Mouse (Mus musculus) limb, embryonic 11.5 days (tissue): Measurements from ENCODE around the gene Zfp105. TPM values are rescaled to one million over a fixed set of nuclear protein-coding genes. Genes with fewer than 3 reads are reported as not detected.
A peak's percentile ranks its signal among the peaks of the same experiment; 100 is the strongest.

Experiments
- ATAC-seq: fragments of 200-750 bp; cut with Nextera tagmentation; 2 replicates; pipeline ENCODE4 v1.8.0; 2017; ENCODE audit warnings: low read depth; ENCODE audit not compliant: insufficient number of reproducible peaks, low FRiP score, low TSS enrichment
- DNase-seq: peaks from one replicate; pipeline ENCODE4 v3.0.0-alpha.2; 2015; ENCODE audit warnings: low spot score
- H3K27ac ChIP-seq: fragments of 300-500 bp; sonication (generic); replicated peaks from 2 replicates; pipeline ENCODE4 v1.5.1; 2014; ENCODE audit warnings: low read depth, mild to moderate bottlenecking, low read length
- H3K27me3 ChIP-seq: fragments of 300-500 bp; sonication (generic); 2 replicates; pipeline ENCODE4 v1.6.1; 2014; ENCODE audit warnings: mild to moderate bottlenecking, low read length, mixed read lengths; ENCODE audit not compliant: control insufficient read depth, insufficient read depth
- H3K36me3 ChIP-seq: fragments of 300-500 bp; sonication (generic); 2 replicates; pipeline ENCODE4 v1.6.1; 2014; ENCODE audit warnings: mild to moderate bottlenecking, low read length, moderate library complexity, mixed read lengths; ENCODE audit not compliant: control insufficient read depth, insufficient read depth
- H3K4me1 ChIP-seq: fragments of 300-500 bp; sonication (generic); 2 replicates; pipeline ENCODE4 v1.6.1; 2014; ENCODE audit warnings: low read length, mixed read lengths; ENCODE audit not compliant: control insufficient read depth, insufficient read depth
- H3K4me2 ChIP-seq: fragments of 300-500 bp; sonication (generic); 2 replicates; pipeline ENCODE4 v1.6.1; 2014; ENCODE audit warnings: low read depth, mild to moderate bottlenecking, moderate library complexity; ENCODE audit not compliant: severe bottlenecking
- H3K4me3 ChIP-seq: fragments of 300-500 bp; sonication (generic); 2 replicates; pipeline ENCODE4 v1.5.1; 2014; ENCODE audit warnings: low read depth, low read length
- H3K9ac ChIP-seq: fragments of 300-500 bp; sonication (generic); 2 replicates; pipeline ENCODE4 v1.6.1; 2014; ENCODE audit warnings: mild to moderate bottlenecking, low read length
- H3K9me3 ChIP-seq: fragments of 300-500 bp; sonication (generic); 2 replicates; pipeline ENCODE4 v1.6.1; 2016; ENCODE audit warnings: low read length; ENCODE audit not compliant: control insufficient read depth
- WGBS: fragments of 180-500 bp; shearing (Covaris S2); extraction: QIAGEN DNeasy Blood & Tissue Kit; methylation state at CpG from one replicate; pipeline ENCODE4 v1.1.7; 2014; 5-methylcytosine and 5-hydroxymethylcytosine counted together
- polyA plus RNA-seq: library from polyadenylated mRNA; unstranded; fragments of >200 nt; fragmentation: Nextera tagmentation; extraction: Ambion mirVana; gene quantifications from 2 replicates; pipeline ENCODE4 v1.2.1, GENCODE M21; 2014

Zfp105 gene
- 33.6 and 35.4 TPM in 2 replicates for polyA plus RNA-seq

DNA sequence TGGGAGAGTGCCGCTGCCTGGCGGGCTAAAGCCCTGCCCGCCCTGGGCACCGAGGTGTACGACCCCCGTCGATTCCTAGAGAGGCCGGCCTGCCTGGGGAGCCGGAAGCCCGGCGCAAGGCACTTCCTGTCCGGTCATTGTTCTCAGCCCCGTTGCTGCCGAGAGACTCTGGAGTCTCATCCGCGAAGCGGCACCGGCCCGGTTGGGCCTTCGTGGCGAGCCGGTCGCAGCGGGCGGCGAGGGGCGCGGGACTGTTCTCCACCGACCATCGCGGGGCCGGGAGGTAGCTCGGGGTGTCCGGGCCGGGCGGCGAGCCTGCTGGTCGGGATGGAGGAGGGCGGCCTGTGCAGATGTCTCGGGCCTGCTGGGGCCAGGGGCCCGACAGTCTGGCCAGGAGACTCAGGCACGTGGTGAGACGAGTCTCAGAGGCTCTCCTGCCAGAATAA is at the start of gene Zfp105:
Gene Zfp105, plus strand, starts transcription at position 137 of the 446 bp plus-strand sequence.
- Histone ChIP-seq H3K27me3 (no peaks in the 10 kb centered on the region), H3K9me3 (no peaks in the 10 kb centered on the region), H3K4me3 (peak within 1 kb of the TSS; percentile 85), H3K27ac (peak within 1 kb of the TSS; percentile 71), H3K4me1 (no peaks in the 10 kb centered on the region), H3K36me3 (peaks cover 26% of the 10 kb centered on the region), H3K9ac (peak within 1 kb of the TSS; percentile 98), H3K4me2 (peak within 1 kb of the TSS; percentile 46)
- ATAC-seq (peak; percentile 93), DNase-seq (peak; percentile 91)
- WGBS, result under 1% methylated on average over 41 of the region's 43 CpGs

DNA sequence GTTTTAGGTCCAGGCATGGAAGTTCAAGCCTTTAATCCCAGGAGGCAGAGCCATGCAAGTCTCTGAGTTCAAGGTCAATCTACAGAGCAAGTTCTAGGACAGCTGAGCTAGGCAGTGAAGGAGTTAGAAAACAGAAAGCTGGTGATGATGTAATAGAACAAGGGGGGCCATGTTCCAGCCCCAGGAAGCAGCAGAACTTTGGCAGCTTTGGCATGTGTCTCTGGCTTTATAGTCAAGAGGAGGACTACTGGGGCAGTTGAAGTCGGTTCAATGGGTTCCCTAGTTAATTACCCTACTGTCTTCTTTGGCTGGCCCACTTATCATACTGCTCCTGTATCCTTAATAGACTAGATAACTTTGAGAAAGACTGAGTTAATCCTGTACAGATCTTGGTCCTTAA is 48.2 kb upstream of the Zfp105 start:
- no peak overlapping the region for H3K27ac ChIP-seq
- no peaks in the 10 kb centered on the region for H3K9me3 ChIP-seq
- H3K4me1 ChIP-seq, result no peaks in the 10 kb centered on the region
- ATAC-seq, result no peak
- no peak overlapping the region for H3K4me2 ChIP-seq
- H3K4me3 ChIP-seq, result no peak overlapping the region
- DNase-seq, result no peak
- no peak overlapping the region for H3K9ac ChIP-seq
- 81% methylated on average over 1 of the region's 1 CpGs for WGBS
- no peaks in the 10 kb centered on the region for H3K36me3 ChIP-seq
- H3K27me3 ChIP-seq, result no peaks in the 10 kb centered on the region

DNA sequence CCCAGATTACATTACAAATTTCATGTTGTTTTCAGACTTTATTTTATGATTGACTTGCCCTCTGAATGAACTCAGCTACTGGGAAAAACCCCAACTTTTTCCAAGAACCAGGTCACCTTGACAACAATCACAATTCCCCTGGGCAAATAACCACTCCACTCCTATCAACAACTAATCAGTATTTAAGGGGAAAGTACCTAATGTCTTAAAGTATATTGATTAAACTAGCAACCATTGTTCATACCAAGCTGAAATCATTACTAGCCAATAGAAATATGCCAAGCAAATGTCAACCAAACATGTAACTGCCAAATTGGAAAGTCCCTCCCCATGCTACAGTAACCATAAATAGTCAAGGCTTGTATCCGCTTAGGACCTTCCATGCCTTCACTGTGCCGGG is 47.7 kb upstream of the Zfp105 start:
- Histone ChIP-seq H3K27me3 (no peaks in the 10 kb centered on the region), H3K9ac (no peak overlapping the region), H3K27ac (no peak overlapping the region), H3K4me1 (no peaks in the 10 kb centered on the region), H3K4me2 (no peak overlapping the region), H3K9me3 (no peaks in the 10 kb centered on the region), H3K36me3 (no peaks in the 10 kb centered on the region), H3K4me3 (no peak overlapping the region)
- ATAC-seq (no peak), DNase-seq (no peak)
- WGBS, result 90% methylated on average over 2 of the region's 2 CpGs

DNA sequence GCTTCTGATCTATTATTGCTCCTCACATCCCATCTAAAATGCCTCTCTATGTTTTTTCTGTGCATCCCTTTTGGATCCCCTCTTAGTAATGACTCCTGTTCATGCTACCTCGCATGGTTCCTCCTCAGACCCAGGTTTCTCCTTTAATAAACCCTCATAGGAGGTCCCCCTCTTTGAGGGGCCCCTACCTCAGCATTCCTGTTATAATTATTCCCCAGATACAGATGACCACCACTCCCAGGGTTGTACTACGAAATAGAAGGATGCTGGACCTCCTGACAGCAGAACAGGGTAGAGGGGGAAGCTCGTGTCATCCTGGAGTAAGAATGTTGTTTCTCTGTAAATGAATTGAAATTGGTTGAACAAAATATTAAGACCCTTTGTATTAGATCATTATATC is 37.5 kb upstream of the Zfp105 start, which contains the start of gene Zkscan7:
Gene Zkscan7, plus strand, starts transcription at position 301 of the 400 bp plus-strand sequence.
- Histone ChIP-seq H3K9ac (no peak within 1 kb of the TSS), H3K27me3 (no peaks in the 10 kb centered on the region), H3K36me3 (no peaks in the 10 kb centered on the region), H3K4me1 (no peaks in the 10 kb centered on the region), H3K27ac (no peak within 1 kb of the TSS), H3K9me3 (no peaks in the 10 kb centered on the region), H3K4me2 (peak within 1 kb of the TSS; percentile 83), H3K4me3 (peak within 1 kb of the TSS; percentile 77)
- 92% methylated on average over 3 of the region's 3 CpGs for WGBS
- DNase-seq (no peak), ATAC-seq (no peak)

DNA sequence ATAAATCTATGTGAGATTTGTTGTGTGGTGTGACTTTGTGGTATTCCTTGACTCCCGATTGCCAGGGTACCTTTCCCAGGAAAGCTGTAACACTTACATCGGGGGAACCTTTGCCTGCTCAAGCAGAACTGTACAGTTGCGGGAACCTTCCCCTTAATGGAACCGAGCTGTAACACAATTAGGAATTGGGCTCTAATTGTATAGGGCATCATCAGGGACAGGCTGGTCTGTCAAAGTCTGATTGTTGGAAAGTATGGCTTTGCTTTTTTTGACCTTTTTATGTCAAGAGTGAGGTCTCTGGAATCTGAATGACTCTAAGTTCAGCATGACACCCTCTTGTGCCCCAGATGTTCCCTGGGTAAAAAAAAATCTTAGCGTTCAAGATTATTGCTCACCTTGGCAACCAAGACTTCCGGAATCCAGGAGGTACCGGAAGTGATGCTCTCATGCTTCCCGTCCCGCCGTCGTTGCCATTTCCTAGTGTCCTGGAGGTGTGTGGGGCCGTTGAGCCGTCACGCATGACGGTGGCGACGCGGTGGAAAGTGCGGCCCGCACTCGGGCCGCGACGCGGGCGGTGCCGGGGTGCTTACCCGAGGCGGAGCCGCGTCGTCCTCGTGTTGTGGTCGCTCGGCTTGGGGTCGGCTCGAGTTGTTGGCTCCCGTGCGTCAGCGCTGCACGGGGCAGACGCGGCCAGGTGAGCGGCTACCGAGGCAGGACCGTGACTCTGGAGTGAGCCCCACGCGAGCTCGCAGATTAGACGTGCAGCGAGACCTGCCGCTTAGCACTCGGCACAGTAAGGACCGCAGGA is 36.3 kb upstream of the Zfp105 start:
- Histone ChIP-seq H3K9ac (peak overlapping the region; percentile 81), H3K27me3 (no peaks in the 10 kb centered on the region), H3K27ac (no peak overlapping the region), H3K9me3 (no peaks in the 10 kb centered on the region), H3K4me3 (peak overlapping the region; percentile 77), H3K4me1 (no peaks in the 10 kb centered on the region), H3K4me2 (peak overlapping the region; percentile 83), H3K36me3 (no peaks in the 10 kb centered on the region)
- WGBS, result 7% methylated on average over 54 of the region's 54 CpGs
- DNase-seq (peak; percentile 69), ATAC-seq (peak; percentile 80; the same call in 1 of the 2 replicates)

DNA sequence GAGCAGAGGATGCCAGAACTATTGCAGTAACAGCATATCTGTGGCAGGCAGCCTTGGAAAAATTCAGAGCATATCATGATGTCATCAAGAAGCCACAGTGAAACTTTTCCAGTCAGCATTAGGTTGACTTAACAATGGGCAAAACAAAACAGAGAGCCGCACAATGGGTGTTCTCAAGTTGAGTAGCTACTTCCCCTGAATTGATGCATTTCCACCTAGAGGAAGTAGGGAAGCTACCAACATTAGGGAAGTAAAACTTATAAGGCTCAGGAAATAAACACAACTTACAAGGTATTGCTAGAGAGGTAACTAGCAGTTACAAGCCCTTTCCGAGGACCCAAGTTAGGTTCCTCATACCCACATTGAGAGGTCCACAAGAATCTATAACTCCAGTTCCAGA is 21.8 kb upstream of the Zfp105 start:
- H3K4me1 ChIP-seq, result no peaks in the 10 kb centered on the region
- ATAC-seq, result no peak
- H3K27ac ChIP-seq, result no peak overlapping the region
- DNase-seq, result no peak
- H3K4me2 ChIP-seq, result no peak overlapping the region
- no peak overlapping the region for H3K4me3 ChIP-seq
- 91% methylated on average over 2 of the region's 2 CpGs for WGBS
- no peaks in the 10 kb centered on the region; the same call in 1 of the 2 replicates for H3K9me3 ChIP-seq
- H3K27me3 ChIP-seq, result no peaks in the 10 kb centered on the region
- H3K36me3 ChIP-seq, result no peaks in the 10 kb centered on the region
- no peak overlapping the region for H3K9ac ChIP-seq

DNA sequence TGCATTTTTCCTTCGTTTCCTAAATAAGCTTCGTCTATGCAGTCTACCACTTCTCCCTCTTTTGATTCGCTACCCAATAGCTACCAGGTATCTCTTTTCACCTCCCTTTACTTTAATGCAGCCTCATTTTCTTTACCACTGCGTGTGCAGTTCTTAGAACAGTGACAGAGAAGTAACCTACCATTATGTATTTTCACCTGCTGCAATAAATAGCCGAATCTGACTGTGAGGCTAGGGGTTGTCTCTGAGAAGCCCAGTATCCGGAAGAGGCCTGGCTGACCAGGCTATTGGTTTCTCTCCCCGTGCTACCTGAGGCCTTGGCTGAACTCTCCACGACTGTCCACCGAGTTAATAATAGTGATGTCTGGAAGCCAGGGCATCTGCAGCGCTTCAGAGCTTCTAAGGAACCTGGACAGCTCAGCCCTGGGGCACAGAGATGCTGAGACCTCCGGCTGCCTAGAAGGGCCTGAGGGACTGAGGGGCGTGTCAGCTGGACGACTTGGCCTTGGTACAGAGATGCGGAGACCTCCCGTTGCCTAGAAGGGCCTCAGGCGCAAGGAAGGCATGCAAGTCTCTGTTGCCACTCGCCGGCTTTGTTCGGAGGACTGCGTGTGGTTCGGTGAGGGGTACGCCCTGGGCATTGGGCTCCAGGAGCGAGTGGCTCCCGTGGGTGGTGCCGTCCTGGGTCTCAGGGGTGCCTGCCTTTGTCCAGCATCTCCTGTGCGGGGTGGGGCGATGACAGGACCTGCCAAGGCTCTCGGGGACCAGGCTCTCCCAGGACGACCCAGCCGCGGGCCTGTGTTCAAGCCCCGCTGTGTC is 19.9 kb upstream of the Zfp105 start:
- H3K27ac ChIP-seq, result no peak overlapping the region
- H3K27me3 ChIP-seq, result no peaks in the 10 kb centered on the region

DNA sequence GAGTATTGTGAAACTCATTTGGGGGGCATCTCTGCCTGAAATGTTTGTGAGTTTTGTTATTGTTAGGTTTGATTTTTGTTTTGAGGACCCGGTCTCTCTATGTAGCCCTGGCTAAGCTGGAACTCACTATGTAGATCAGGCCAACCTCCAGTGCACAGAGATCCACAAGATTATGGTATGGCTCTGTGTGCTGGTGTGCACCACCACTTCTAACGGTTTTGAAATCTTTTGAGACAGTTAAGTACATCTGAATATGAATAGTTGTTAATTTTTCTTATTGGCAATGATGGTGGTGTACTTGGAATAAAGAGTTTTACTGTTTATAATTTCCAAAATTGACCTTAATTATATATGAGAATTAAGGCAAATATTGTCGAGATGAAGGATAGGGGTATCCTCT is 436 bp upstream of the Zfp105 start:
- peak overlapping the region; percentile 46; the same call in 1 of the 2 replicates for H3K4me2 ChIP-seq
- H3K4me1 ChIP-seq, result no peaks in the 10 kb centered on the region
- peak overlapping the region; percentile 98 for H3K9ac ChIP-seq
- peak overlapping the region; percentile 85 for H3K4me3 ChIP-seq
- 21% methylated on average over 3 of the region's 3 CpGs for WGBS
- no peak for DNase-seq
- H3K27ac ChIP-seq, result no peak overlapping the region
- H3K36me3 ChIP-seq, result peaks cover 21% of the 10 kb centered on the region
- ATAC-seq, result no peak
- no peaks in the 10 kb centered on the region for H3K27me3 ChIP-seq
- H3K9me3 ChIP-seq, result no peaks in the 10 kb centered on the region

More for the DNA sequence above, 19.9 kb upstream of the Zfp105 start:
- Histone ChIP-seq H3K9me3 (no peaks in the 10 kb centered on the region), H3K4me2 (peak overlapping the region; percentile 72), H3K4me3 (peak overlapping the region; percentile 55), H3K36me3 (peaks cover 2% of the 10 kb centered on the region; the same call in 1 of the 2 replicates), H3K4me1 (no peaks in the 10 kb centered on the region), H3K9ac (peak overlapping the region; percentile 80)
- ATAC-seq (peak; percentile 92), DNase-seq (peak; percentile 84)
- WGBS, result 14% methylated on average over 32 of the region's 32 CpGs
